Mouse (Mus musculus): ENCODE measurements around the gene Olfr922.

The Olfr922 gene

GRCm38 (mm10) chr9:38814314-38814713, at the start of gene Olfr922:
Gene Olfr922 (plus strand): TSS chr9:38814614.
- DNase-seq (ENCODE audit: low read depth, low spot score) = no peak

- no peak for DNase-seq (ENCODE audit: low read depth, low spot score)
Measured at GRCm38 (mm10) chr9:38772768-38773167, 41.6 kb upstream of the Olfr922 start, which contains the start of gene Olfr921. Gene Olfr921 (plus strand): TSS chr9:38773068.

GRCm38 (mm10) chr9:38792689-38793088, 21.7 kb upstream of the Olfr922 start:
- DNase-seq (ENCODE audit: low read depth, low spot score) = no peak

GRCm38 (mm10) chr9:38805696-38806095, 8.7 kb upstream of the Olfr922 start:
- no peak for DNase-seq (ENCODE audit: low read depth, low spot score)

GRCm38 (mm10) chr9:38815458-38815986, 1.1 kb downstream of the Olfr922 start:
- no peak for DNase-seq (ENCODE audit: low read depth, low spot score)

- DNase-seq (ENCODE audit: low read depth, low spot score) = no peak
Measured at GRCm38 (mm10) chr9:38826245-38826644, 11.8 kb downstream of the Olfr922 start, which contains the start of gene Olfr923. Gene Olfr923 (plus strand): TSS chr9:38826545.

GRCm38 (mm10) chr9:38833027-38833426, 18.6 kb downstream of the Olfr922 start:
- DNase-seq (ENCODE audit: low read depth, low spot score) = peak; percentile 16

- no peak for DNase-seq (ENCODE audit: low read depth, low spot score)
Measured at GRCm38 (mm10) chr9:38844149-38844548, 29.7 kb downstream of the Olfr922 start, which contains the start of gene Olfr924. Gene Olfr924 (plus strand): TSS chr9:38844449.

- no peak for DNase-seq (ENCODE audit: low read depth, low spot score)
Measured at GRCm38 (mm10) chr9:38854760-38855159, 40.3 kb downstream of the Olfr922 start, which contains the start of gene Olfr26. Gene Olfr26 (plus strand): TSS chr9:38855060.
